Mouse (Mus musculus): ENCODE measurements at regions not wholly inside any gene's neighbourhood (a gene's known extent, or its start where the extent isn't known, plus 50 kb on each side); places are given as distances from the start of the nearest gene placed in this dataset.

- 87% methylated on average over 2 of the region's 2 CpGs for WGBS
- DNase-seq (no peak), ATAC-seq (no peak)
- Histone ChIP-seq H3K4me1 (ENCODE audit: insufficient read depth) (0 out of 2 replicates have a peak, but pooled peaks cover 3% of the 10 kb centered on the region), H3K27ac (ENCODE audit: low read depth, low read length) (no peak overlapping the region), H3K36me3 (ENCODE audit: insufficient read depth) (no peaks in the 10 kb centered on the region), H3K4me3 (ENCODE audit: low read depth, low read length) (no peak overlapping the region), H3K9me3 (ENCODE audit: low read length) (no peaks in the 10 kb centered on the region), H3K4me2 (ENCODE audit: low read depth) (no peak overlapping the region), H3K9ac (no peak overlapping the region), H3K27me3 (ENCODE audit: insufficient read depth, low read length) (no peaks in the 10 kb centered on the region)
- no peak for TF ChIP-seq CTCF (IDR thresholded peaks at IDR 0.05; ENCODE audit: low read depth)
Measured at GRCm38 (mm10) chr10:126528801-126529200, 372.4 kb downstream of the Atp23 start.

GRCm38 (mm10) chr10:126526186-126526585 is 375.0 kb downstream of the Atp23 start:
- no peak overlapping the region for H3K9ac ChIP-seq
- H3K4me1 ChIP-seq (ENCODE audit: insufficient read depth) = 0 out of 2 replicates have a peak, but pooled peaks cover 2% of the 10 kb centered on the region
- no peaks in the 10 kb centered on the region for H3K9me3 ChIP-seq (ENCODE audit: low read length)
- 17% methylated on average over 5 of the region's 5 CpGs for WGBS
- no peak overlapping the region for H3K4me3 ChIP-seq (ENCODE audit: low read depth, low read length)
- H3K27me3 ChIP-seq (ENCODE audit: insufficient read depth, low read length) = no peaks in the 10 kb centered on the region
- no peak for TF ChIP-seq CTCF (IDR thresholded peaks at IDR 0.05; ENCODE audit: low read depth)
- H3K36me3 ChIP-seq (ENCODE audit: insufficient read depth) = no peaks in the 10 kb centered on the region
- no peak overlapping the region for H3K27ac ChIP-seq (ENCODE audit: low read depth, low read length)
- ATAC-seq (peak; percentile 66), DNase-seq (no peak)
- no peak overlapping the region for H3K4me2 ChIP-seq (ENCODE audit: low read depth)

DNA sequence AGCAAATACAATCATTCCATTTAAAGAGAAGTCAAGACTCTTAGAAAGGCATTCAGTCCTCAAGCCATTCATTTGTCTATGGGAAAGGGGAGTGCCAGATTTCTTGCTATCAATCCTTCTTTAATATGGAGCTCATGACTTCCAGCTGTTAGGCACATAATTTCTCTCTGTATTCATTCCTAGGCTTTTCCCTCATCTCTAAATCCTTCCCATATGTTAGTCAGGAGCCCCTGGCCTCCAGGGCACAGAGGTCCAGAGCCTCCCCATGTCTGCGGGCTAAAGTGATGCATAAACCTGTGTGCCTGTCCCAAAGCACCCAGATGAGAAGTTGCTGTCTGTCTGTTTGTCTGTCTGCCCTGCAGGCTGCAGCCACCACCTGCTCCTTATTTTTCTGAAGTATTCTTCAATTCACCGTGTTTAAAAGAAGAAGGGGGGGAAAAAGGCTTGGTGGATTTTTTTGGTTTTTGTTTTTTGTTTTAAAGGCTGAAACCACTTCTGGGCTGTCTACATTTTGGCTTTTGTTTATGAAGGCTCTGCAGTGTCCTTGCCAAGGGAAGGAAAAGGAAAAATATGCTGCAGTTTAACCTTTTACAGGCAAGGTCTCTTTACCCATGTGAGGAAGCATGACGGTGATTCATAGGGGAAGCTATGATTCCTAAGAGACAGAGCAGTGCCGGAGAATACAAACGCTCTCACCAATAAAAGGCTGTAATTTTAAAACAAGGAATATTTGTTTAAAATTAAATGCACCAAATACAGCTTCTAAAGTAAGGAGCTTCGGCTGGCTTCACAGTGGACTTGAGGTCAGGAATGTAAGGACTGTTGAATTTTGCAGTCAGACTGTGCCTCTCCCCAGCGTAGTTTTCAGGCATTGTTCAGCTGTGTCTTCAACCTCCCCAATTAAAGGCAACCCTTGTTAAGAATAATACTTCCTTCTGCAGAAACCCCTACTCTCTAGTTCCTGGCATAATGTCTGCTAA is 379.0 kb downstream of the Atp23 start:
- Histone ChIP-seq H3K9me3 (ENCODE audit: low read length) (no peaks in the 10 kb centered on the region), H3K27me3 (ENCODE audit: insufficient read depth, low read length) (no peaks in the 10 kb centered on the region), H3K9ac (no peak overlapping the region), H3K4me1 (ENCODE audit: insufficient read depth) (no peaks in the 10 kb centered on the region), H3K4me2 (ENCODE audit: low read depth) (no peak overlapping the region), H3K4me3 (ENCODE audit: low read depth, low read length) (no peak overlapping the region), H3K36me3 (ENCODE audit: insufficient read depth) (no peaks in the 10 kb centered on the region), H3K27ac (ENCODE audit: low read depth, low read length) (no peak overlapping the region)
- TF ChIP-seq CTCF (IDR thresholded peaks at IDR 0.05; ENCODE audit: low read depth) = no peak
- no peak; the same call in 1 of the 2 replicates for ATAC-seq
- WGBS = 31% methylated on average over 7 of the region's 7 CpGs
- DNase-seq = no peak

DNA sequence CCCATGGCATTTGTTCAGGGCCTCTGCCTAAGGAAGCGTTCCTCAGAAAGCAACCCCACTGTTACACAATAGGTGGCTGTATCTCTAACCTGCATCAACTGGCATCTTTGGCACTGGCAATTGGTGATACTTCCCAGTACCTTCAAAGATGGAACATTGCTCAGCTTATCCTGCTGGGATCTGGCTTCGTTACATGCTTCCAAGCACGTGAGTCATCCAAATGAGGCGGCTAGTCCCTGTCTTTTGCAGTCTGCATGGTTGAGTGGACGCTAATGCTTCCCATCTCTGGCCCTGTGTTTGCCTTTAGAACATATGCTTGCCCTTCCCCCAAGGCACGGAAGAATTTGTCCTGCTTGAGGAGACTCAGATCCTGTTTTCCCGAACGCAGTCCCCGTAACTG is 380.2 kb downstream of the Atp23 start:
- DNase-seq = no peak
- Histone ChIP-seq H3K4me2 (ENCODE audit: low read depth) (no peak overlapping the region), H3K9me3 (ENCODE audit: low read length) (no peaks in the 10 kb centered on the region), H3K9ac (no peak overlapping the region), H3K4me1 (ENCODE audit: insufficient read depth) (no peaks in the 10 kb centered on the region), H3K27ac (ENCODE audit: low read depth, low read length) (no peak overlapping the region), H3K27me3 (ENCODE audit: insufficient read depth, low read length) (no peaks in the 10 kb centered on the region), H3K36me3 (ENCODE audit: insufficient read depth) (no peaks in the 10 kb centered on the region), H3K4me3 (ENCODE audit: low read depth, low read length) (no peak overlapping the region)
- TF ChIP-seq CTCF (IDR thresholded peaks at IDR 0.05; ENCODE audit: low read depth) = no peak
- ATAC-seq = no peak
- 48% methylated on average over 9 of the region's 9 CpGs for WGBS

GRCm38 (mm10) chr10:126513185-126513584 is 388.0 kb downstream of the Atp23 start:
- Histone ChIP-seq H3K9me3 (ENCODE audit: low read length) (no peaks in the 10 kb centered on the region), H3K4me1 (ENCODE audit: insufficient read depth) (no peaks in the 10 kb centered on the region), H3K9ac (no peak overlapping the region), H3K27ac (ENCODE audit: low read depth, low read length) (no peak overlapping the region), H3K4me3 (ENCODE audit: low read depth, low read length) (no peak overlapping the region), H3K27me3 (ENCODE audit: insufficient read depth, low read length) (no peaks in the 10 kb centered on the region), H3K4me2 (ENCODE audit: low read depth) (no peak overlapping the region), H3K36me3 (ENCODE audit: insufficient read depth) (no peaks in the 10 kb centered on the region)
- ATAC-seq = no peak
- WGBS = 75% methylated on average over 7 of the region's 7 CpGs
- TF ChIP-seq CTCF (IDR thresholded peaks at IDR 0.05; ENCODE audit: low read depth) = no peak
- DNase-seq = no peak

DNA sequence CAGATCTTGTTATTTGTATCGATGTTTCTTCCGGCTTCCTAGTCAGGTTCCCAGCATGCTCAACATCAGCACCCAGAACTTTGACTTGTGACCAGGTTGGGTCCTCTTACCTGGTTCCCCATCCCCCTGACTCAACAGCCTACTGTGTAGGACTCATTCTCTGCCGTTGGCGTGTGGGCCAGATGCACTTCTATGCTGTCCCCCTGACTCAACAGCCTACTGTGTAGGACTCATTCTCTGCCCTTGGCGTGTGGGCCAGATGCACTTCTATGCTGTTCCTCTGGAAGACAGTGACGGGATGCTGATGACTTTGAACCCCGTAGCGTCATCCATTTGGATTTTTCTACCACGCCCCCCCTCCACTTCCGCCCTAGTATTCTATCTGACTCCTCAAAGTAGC is 389.6 kb downstream of the Atp23 start:
- no peaks in the 10 kb centered on the region for H3K4me1 ChIP-seq (ENCODE audit: insufficient read depth)
- no peak overlapping the region for H3K4me2 ChIP-seq (ENCODE audit: low read depth)
- ATAC-seq = no peak
- no peak overlapping the region for H3K4me3 ChIP-seq (ENCODE audit: low read depth, low read length)
- TF ChIP-seq CTCF (IDR thresholded peaks at IDR 0.05; ENCODE audit: low read depth) = no peak
- H3K9me3 ChIP-seq (ENCODE audit: low read length) = no peaks in the 10 kb centered on the region
- H3K27me3 ChIP-seq (ENCODE audit: insufficient read depth, low read length) = no peaks in the 10 kb centered on the region
- no peak for DNase-seq
- no peak overlapping the region for H3K9ac ChIP-seq
- no peaks in the 10 kb centered on the region for H3K36me3 ChIP-seq (ENCODE audit: insufficient read depth)
- 95% methylated on average over 10 of the region's 10 CpGs for WGBS
- H3K27ac ChIP-seq (ENCODE audit: low read depth, low read length) = no peak overlapping the region

- no peak overlapping the region for H3K27ac ChIP-seq (ENCODE audit: low read depth, low read length)
- 90% methylated on average over 5 of the region's 5 CpGs for WGBS
- ATAC-seq = no peak
Measured at GRCm38 (mm10) chr10:126505988-126506387, 395.2 kb downstream of the Atp23 start.

More at GRCm38 (mm10) chr10:126505988-126506387, 395.2 kb downstream of the Atp23 start:
- Histone ChIP-seq H3K4me1 (ENCODE audit: insufficient read depth) (no peaks in the 10 kb centered on the region), H3K4me2 (ENCODE audit: low read depth) (no peak overlapping the region), H3K4me3 (ENCODE audit: low read depth, low read length) (no peak overlapping the region), H3K27me3 (ENCODE audit: insufficient read depth, low read length) (no peaks in the 10 kb centered on the region), H3K9me3 (ENCODE audit: low read length) (no peaks in the 10 kb centered on the region), H3K9ac (no peak overlapping the region), H3K36me3 (ENCODE audit: insufficient read depth) (no peaks in the 10 kb centered on the region)
- no peak for DNase-seq
- TF ChIP-seq CTCF (IDR thresholded peaks at IDR 0.05; ENCODE audit: low read depth) = no peak
